32 mouse cellular contexts compared by ENCODE assay signal in genomic region chr17:25341490-25341889, GRCm38 (mm10). TPM values are rescaled to one million over a fixed set of nuclear protein-coding genes. Genes with fewer than 3 reads are reported as not detected.
DNase-seq lines count a peak whose midpoint lies in the region; ATAC-seq and TF ChIP-seq lines count a peak whose summit lies in the region.
"Had no signal": no experiment of that assay in that cellular context is flagged by ENCODE, and none has a peak within 500 bp of the region (broad histone marks: within the 10 kb centered on the region; RNA-seq: fewer than 3 reads in every experiment).

No protein-coding gene starts in this region.

- no peaks in the 10 kb centered on the region for H3K36me3 ChIP-seq in kidney, adult 2 months (ENCODE audit: control insufficient read depth, insufficient read depth, low read length)
- H3K36me3 ChIP-seq in kidney, embryonic 15.5 days = no peaks in the 10 kb centered on the region
- H3K36me3 ChIP-seq in liver, embryonic 12.5 days = no peaks in the 10 kb centered on the region
- no peaks in the 10 kb centered on the region for H3K36me3 ChIP-seq in liver, postnatal 0 days (replicated peaks; ENCODE audit: insufficient read depth, low read length)
- H3K36me3 ChIP-seq: embryonic facial prominence, embryonic 13.5 days; forebrain, embryonic 10.5 days; G1E; heart, embryonic 15.5 days; hindbrain, embryonic 12.5 days; intestine, embryonic 15.5 days; stomach, embryonic 15.5 days had no signal

- H3K27ac ChIP-seq in kidney, adult 2 months (ENCODE audit: insufficient read depth, low read depth, low read length) = no peak overlapping the region
- H3K27ac ChIP-seq in kidney, embryonic 15.5 days = no peak overlapping the region
- 0 out of 2 replicates have a peak overlapping the region, but pooled peaks have one; percentile 25 for H3K27ac ChIP-seq in liver, embryonic 12.5 days
- H3K27ac ChIP-seq in liver, postnatal 0 days (ENCODE audit: low read depth) = peak overlapping the region; percentile 71
- H3K27ac ChIP-seq: embryonic facial prominence, embryonic 13.5 days; forebrain, embryonic 10.5 days; heart, embryonic 15.5 days; hindbrain, embryonic 12.5 days; hindbrain, postnatal 0 days; intestine, embryonic 15.5 days; macrophage; stomach, embryonic 15.5 days had no signal

- no peaks in the 10 kb centered on the region for H3K9me3 ChIP-seq in kidney, embryonic 15.5 days (replicated peaks)
- H3K9me3 ChIP-seq in liver, embryonic 12.5 days (replicated peaks) = no peaks in the 10 kb centered on the region
- H3K9me3 ChIP-seq in liver, postnatal 0 days (ENCODE audit: low read length) = no peaks in the 10 kb centered on the region
- H3K9me3 ChIP-seq: embryonic facial prominence, embryonic 13.5 days; forebrain, embryonic 10.5 days; heart, embryonic 15.5 days; hindbrain, embryonic 12.5 days; intestine, embryonic 15.5 days; stomach, embryonic 15.5 days had no signal

- H3K4me2 ChIP-seq in kidney, embryonic 15.5 days = no peak overlapping the region
- no peak overlapping the region for H3K4me2 ChIP-seq in liver, embryonic 12.5 days
- no peak overlapping the region for H3K4me2 ChIP-seq in liver, postnatal 0 days (ENCODE audit: low read depth, low read length)
- H3K4me2 ChIP-seq: embryonic facial prominence, embryonic 13.5 days; heart, embryonic 15.5 days; hindbrain, embryonic 12.5 days; intestine, embryonic 15.5 days; stomach, embryonic 15.5 days had no signal

- no peak for TF ChIP-seq EP300 in liver, postnatal 0 days (IDR thresholded peaks at IDR 0.05; ENCODE audit: low read depth)

- no peak for TF ChIP-seq CTCF in kidney, adult 2 months (conservative IDR thresholded peaks at IDR 0.05; ENCODE audit: insufficient read depth, insufficient read length, low read depth, low read length)
- TF ChIP-seq CTCF in liver, postnatal 0 days (IDR thresholded peaks at IDR 0.05; ENCODE audit: low read depth) = no peak

- ATAC-seq in kidney, embryonic 15.5 days (replicated peaks; ENCODE audit: low FRiP score) = no peak
- ATAC-seq in liver, embryonic 12.5 days = peak; percentile 31; the same call in 1 of the 2 replicates
- peak; percentile 93 for ATAC-seq in liver, postnatal 0 days
- ATAC-seq: forebrain, embryonic 16.5 days; hindbrain, postnatal 0 days; intestine, embryonic 15.5 days; lung, postnatal 0 days had no signal

- no peaks in the 10 kb centered on the region for H3K27me3 ChIP-seq in kidney, adult 2 months (replicated peaks; ENCODE audit: control insufficient read depth, insufficient read depth, low read length)
- no peaks in the 10 kb centered on the region for H3K27me3 ChIP-seq in kidney, embryonic 15.5 days
- 0 out of 2 replicates have a peak, but pooled peaks cover 2% of the 10 kb centered on the region for H3K27me3 ChIP-seq in liver, embryonic 12.5 days (replicated peaks)
- H3K27me3 ChIP-seq in liver, postnatal 0 days (ENCODE audit: insufficient read depth, low read length) = no peaks in the 10 kb centered on the region
- H3K27me3 ChIP-seq: heart, embryonic 15.5 days; hindbrain, embryonic 12.5 days; intestine, embryonic 15.5 days; stomach, embryonic 15.5 days had no signal

- no peaks in the 10 kb centered on the region for H3K4me1 ChIP-seq in kidney, adult 2 months (ENCODE audit: control insufficient read depth, insufficient read depth, low read length)
- no peaks in the 10 kb centered on the region for H3K4me1 ChIP-seq in kidney, embryonic 15.5 days
- H3K4me1 ChIP-seq in liver, embryonic 12.5 days = 0 out of 2 replicates have a peak, but pooled peaks cover 4% of the 10 kb centered on the region
- peaks cover 17% of the 10 kb centered on the region for H3K4me1 ChIP-seq in liver, postnatal 0 days (ENCODE audit: insufficient read depth)
- H3K4me1 ChIP-seq: embryonic facial prominence, embryonic 13.5 days; forebrain, embryonic 10.5 days; heart, embryonic 15.5 days; hindbrain, embryonic 12.5 days; intestine, embryonic 15.5 days; stomach, embryonic 15.5 days had no signal

- no peak overlapping the region for H3K9ac ChIP-seq in kidney, embryonic 15.5 days
- no peak overlapping the region for H3K9ac ChIP-seq in liver, embryonic 12.5 days
- H3K9ac ChIP-seq in liver, postnatal 0 days (replicated peaks) = no peak overlapping the region
- H3K9ac ChIP-seq: embryonic facial prominence, embryonic 13.5 days; heart, embryonic 15.5 days; hindbrain, embryonic 12.5 days; intestine, embryonic 15.5 days; stomach, embryonic 15.5 days had no signal

- WGBS in kidney, adult 2 months = 27% methylated on average over 3 of the region's 3 CpGs
- 30% methylated on average over 3 of the region's 3 CpGs for WGBS in kidney, embryonic 15.5 days
- 50% methylated on average over 3 of the region's 3 CpGs for WGBS in liver, embryonic 12.5 days (ENCODE audit: insufficient replicate concordance)
- WGBS in liver, postnatal 0 days (ENCODE audit: insufficient replicate concordance) = 54% methylated on average over 3 of the region's 3 CpGs

- DNase-seq in kidney, adult 2 months = peak; percentile 47
- DNase-seq in kidney, postnatal 36 days = peak; percentile 14 to 47
- peak; percentile 76 for DNase-seq in liver, postnatal 0 days
- DNase-seq in spleen, postnatal 14 days (ENCODE audit: low spot score in 2 of 2) = no peak
- no peak for DNase-seq in embryo, embryonic 10 days (ENCODE audit: low spot score)
- DNase-seq in cerebellum, adult 18-20 months = no peak
- DNase-seq: adrenal gland, adult 8-10 months; cerebellum, adult 9-10 months; gastrocnemius, postnatal 10 days; layer of hippocampus, adult 9-11 months; lung, adult 18-20 months; midbrain, embryonic 14.5 days; retina, postnatal 1 day; right cerebral cortex, postnatal 14 days; thymus, postnatal 14 days had no signal

- TF ChIP-seq POLR2A in kidney, adult 2 months (IDR thresholded peaks at IDR 0.05; ENCODE audit: low read depth, low read length) = no peak

- H3K4me3 ChIP-seq in kidney, adult 2 months (ENCODE audit: insufficient read depth, low read depth, low read length) = no peak overlapping the region
- no peak overlapping the region for H3K4me3 ChIP-seq in kidney, embryonic 15.5 days (replicated peaks)
- no peak overlapping the region for H3K4me3 ChIP-seq in liver, embryonic 12.5 days
- H3K4me3 ChIP-seq in liver, postnatal 0 days (ENCODE audit: low read depth, low read length) = no peak overlapping the region
- H3K4me3 ChIP-seq: embryonic facial prominence, embryonic 13.5 days; forebrain, embryonic 10.5 days; heart, embryonic 15.5 days; hindbrain, embryonic 12.5 days; intestine, embryonic 15.5 days; stomach, embryonic 15.5 days had no signal

RNA-seq across cellular contexts. Expression of gene Tpsab1, which starts 3.9 kb away (rescaled TPM):
- not detected in 2 replicates for polyA plus RNA-seq in kidney, adult 2 months (2012; rRNA removed)
- 0.18 and 0.44 TPM in 2 replicates for polyA plus RNA-seq in kidney, embryonic 15.5 days (2015; fragmentation: Nextera tagmentation; extraction: Ambion mirVana)
- polyA plus RNA-seq in liver, embryonic 12.5 days (2016; fragmentation: Nextera tagmentation; extraction: Ambion mirVana) = not detected in 2 replicates
- 0.06 TPM in 1 of 2 replicates, not detected in the other for polyA plus RNA-seq in liver, postnatal 0 days (2015; fragmentation: Nextera tagmentation; extraction: Ambion mirVana)
- polyA plus RNA-seq: forebrain, embryonic 10.5 days; forebrain, embryonic 16.5 days; hindbrain, embryonic 12.5 days; hindbrain, postnatal 0 days; intestine, embryonic 15.5 days; limb, embryonic 11.5 days; macrophage; midbrain, embryonic 14.5 days; neural tube, embryonic 14.5 days; small intestine, adult 2 months had no signal

RNA-seq across cellular contexts. Expression of gene Prss29, which starts 23.0 kb away (rescaled TPM):
- not detected in 2 replicates for polyA plus RNA-seq in kidney, adult 2 months (2012; rRNA removed)
- not detected in 2 replicates for polyA plus RNA-seq in kidney, embryonic 15.5 days (2015; fragmentation: Nextera tagmentation; extraction: Ambion mirVana)
- polyA plus RNA-seq in liver, embryonic 12.5 days (2016; fragmentation: Nextera tagmentation; extraction: Ambion mirVana) = not detected in 2 replicates
- polyA plus RNA-seq in liver, postnatal 0 days (2015; fragmentation: Nextera tagmentation; extraction: Ambion mirVana) = not detected in 2 replicates
- polyA plus RNA-seq: embryonic facial prominence, embryonic 13.5 days; forebrain, embryonic 10.5 days; forebrain, embryonic 16.5 days; G1E; heart, embryonic 15.5 days; hindbrain, embryonic 12.5 days; hindbrain, postnatal 0 days; intestine, embryonic 15.5 days; limb, embryonic 11.5 days; lung, postnatal 0 days; macrophage; midbrain, embryonic 14.5 days; neural tube, embryonic 14.5 days; small intestine, adult 2 months; stomach, embryonic 15.5 days; urinary bladder, adult 2 months had no signal

RNA-seq across cellular contexts. Expression of gene Tpsb2, which starts 24.6 kb away (rescaled TPM):
- polyA plus RNA-seq in kidney, adult 2 months (2012; rRNA removed) = 1.8 and 2.4 TPM in 2 replicates
- polyA plus RNA-seq in kidney, embryonic 15.5 days (2015; fragmentation: Nextera tagmentation; extraction: Ambion mirVana) = 1.9 and 2.2 TPM in 2 replicates
- polyA plus RNA-seq in liver, embryonic 12.5 days (2016; fragmentation: Nextera tagmentation; extraction: Ambion mirVana) = 0.29 TPM in 1 of 2 replicates, not detected in the other
- 0.75 and 1.6 TPM in 2 replicates for polyA plus RNA-seq in liver, postnatal 0 days (2015; fragmentation: Nextera tagmentation; extraction: Ambion mirVana)
- polyA plus RNA-seq: forebrain, embryonic 10.5 days; forebrain, embryonic 16.5 days; G1E; hindbrain, embryonic 12.5 days; limb, embryonic 11.5 days; macrophage; neural tube, embryonic 14.5 days; small intestine, adult 2 months had no signal

RNA-seq across cellular contexts. Expression of gene Tpsg1, which starts 27.6 kb away (rescaled TPM):
- 0.12 TPM in 1 of 2 replicates, not detected in the other for polyA plus RNA-seq in kidney, adult 2 months (2012; rRNA removed)
- 0.47 and 1.5 TPM in 2 replicates for polyA plus RNA-seq in kidney, embryonic 15.5 days (2015; fragmentation: Nextera tagmentation; extraction: Ambion mirVana)
- 0.42 and 0.69 TPM in 2 replicates for polyA plus RNA-seq in liver, embryonic 12.5 days (2016; fragmentation: Nextera tagmentation; extraction: Ambion mirVana)
- polyA plus RNA-seq in liver, postnatal 0 days (2015; fragmentation: Nextera tagmentation; extraction: Ambion mirVana) = 0.21 TPM in 1 of 2 replicates, not detected in the other
- polyA plus RNA-seq: forebrain, embryonic 10.5 days; forebrain, embryonic 16.5 days; G1E; hindbrain, embryonic 12.5 days; macrophage had no signal

RNA-seq across cellular contexts. Expression of gene Prss28, which starts 33.0 kb away (rescaled TPM):
- not detected in 2 replicates for polyA plus RNA-seq in kidney, adult 2 months (2012; rRNA removed)
- not detected in 2 replicates for polyA plus RNA-seq in kidney, embryonic 15.5 days (2015; fragmentation: Nextera tagmentation; extraction: Ambion mirVana)
- not detected in 2 replicates for polyA plus RNA-seq in liver, embryonic 12.5 days (2016; fragmentation: Nextera tagmentation; extraction: Ambion mirVana)
- polyA plus RNA-seq in liver, postnatal 0 days (2015; fragmentation: Nextera tagmentation; extraction: Ambion mirVana) = not detected in 2 replicates
- polyA plus RNA-seq: embryonic facial prominence, embryonic 13.5 days; forebrain, embryonic 10.5 days; forebrain, embryonic 16.5 days; G1E; heart, embryonic 15.5 days; hindbrain, embryonic 12.5 days; hindbrain, postnatal 0 days; intestine, embryonic 15.5 days; limb, embryonic 11.5 days; lung, postnatal 0 days; macrophage; midbrain, embryonic 14.5 days; neural tube, embryonic 14.5 days; small intestine, adult 2 months; stomach, embryonic 15.5 days; urinary bladder, adult 2 months had no signal

Comparison
In these comparisons a context has a peak if more than half of its experiments do, and no peak if none do; other contexts are left out.
1. DNase-seq: peak in kidney, adult 2 months (single experiment), kidney, postnatal 36 days (2 of 2) and liver, postnatal 0 days (single experiment); none in spleen, postnatal 14 days (0 of 2), embryo, embryonic 10 days (single experiment) and cerebellum, adult 18-20 months (0 of 2).
2. H3K27ac ChIP-seq: peak in liver, embryonic 12.5 days (single experiment) and liver, postnatal 0 days (single experiment); none in kidney, adult 2 months (single experiment) and kidney, embryonic 15.5 days (single experiment).